Mouse (Mus musculus): Measurements from ENCODE around the gene Rbm47. TPM values are rescaled to one million over a fixed set of nuclear protein-coding genes. Genes with fewer than 3 reads are reported as not detected.

Gene Rbm47
- polyA plus RNA-seq, 1 experiment: 14.2 TPM

- no peak for DNase-seq (ENCODE audit: low spot score)
Measured at GRCm38 (mm10) chr5:66156431-66156962, 16.4 kb downstream of the Rbm47 start.

GRCm38 (mm10) chr5:66154616-66155015, 18.3 kb downstream of the Rbm47 start:
- no peak for DNase-seq (ENCODE audit: low spot score)

GRCm38 (mm10) chr5:66153486-66153885, 19.4 kb downstream of the Rbm47 start:
- DNase-seq (ENCODE audit: low spot score): no peak

- peak; percentile 63 for DNase-seq (ENCODE audit: low spot score)
Measured at GRCm38 (mm10) chr5:66151301-66152188, 21.4 kb downstream of the Rbm47 start.

- peak; percentile 65 for DNase-seq (ENCODE audit: low spot score)
Measured at GRCm38 (mm10) chr5:66150706-66151300, 22.1 kb downstream of the Rbm47 start.

GRCm38 (mm10) chr5:66150106-66150705, 22.7 kb downstream of the Rbm47 start:
- no peak for DNase-seq (ENCODE audit: low spot score)

- no peak for DNase-seq (ENCODE audit: low spot score)
Measured at GRCm38 (mm10) chr5:66149571-66149970, 23.3 kb downstream of the Rbm47 start.

GRCm38 (mm10) chr5:66149111-66149510, 23.8 kb downstream of the Rbm47 start:
- no peak for DNase-seq (ENCODE audit: low spot score)

GRCm38 (mm10) chr5:66147313-66147712, 25.6 kb downstream of the Rbm47 start:
- DNase-seq (ENCODE audit: low spot score): no peak

- DNase-seq (ENCODE audit: low spot score): no peak
Measured at GRCm38 (mm10) chr5:66145583-66145982, 27.3 kb downstream of the Rbm47 start.

- DNase-seq (ENCODE audit: low spot score): no peak
Measured at GRCm38 (mm10) chr5:66143093-66144032, 29.6 kb downstream of the Rbm47 start.

GRCm38 (mm10) chr5:66141474-66141873, 31.4 kb downstream of the Rbm47 start:
- DNase-seq (ENCODE audit: low spot score): no peak

GRCm38 (mm10) chr5:66139634-66140295, 33.2 kb downstream of the Rbm47 start:
- no peak for DNase-seq (ENCODE audit: low spot score)

- DNase-seq (ENCODE audit: low spot score): no peak
Measured at GRCm38 (mm10) chr5:66139171-66139570, 33.7 kb downstream of the Rbm47 start.

- no peak for DNase-seq (ENCODE audit: low spot score)
Measured at GRCm38 (mm10) chr5:66138597-66138996, 34.3 kb downstream of the Rbm47 start.

GRCm38 (mm10) chr5:66137250-66137649, 35.7 kb downstream of the Rbm47 start:
- no peak for DNase-seq (ENCODE audit: low spot score)

- no peak for DNase-seq (ENCODE audit: low spot score)
Measured at GRCm38 (mm10) chr5:66135853-66136210, 37.1 kb downstream of the Rbm47 start.

GRCm38 (mm10) chr5:66135161-66135852, 37.6 kb downstream of the Rbm47 start:
- no peak for DNase-seq (ENCODE audit: low spot score)

- no peak for DNase-seq (ENCODE audit: low spot score)
Measured at GRCm38 (mm10) chr5:66134578-66134977, 38.3 kb downstream of the Rbm47 start.

GRCm38 (mm10) chr5:66128948-66129347, 44.0 kb downstream of the Rbm47 start:
- DNase-seq (ENCODE audit: low spot score): no peak
